Mouse (Mus musculus) heart, postnatal 0 days (tissue): ENCODE results near the gene Camk2d. TPM values are rescaled to one million over a fixed set of nuclear protein-coding genes. Genes with fewer than 3 reads are reported as not detected.
A peak's percentile ranks its signal among the peaks of the same experiment; 100 is the strongest.

Source experiments
- ATAC-seq: fragments of 200-750 bp; cut with Nextera tagmentation; 2 replicates; pipeline ENCODE4 v1.8.0; 2017; ENCODE audit warnings: low read depth, moderate number of reproducible peaks, moderate library complexity; ENCODE audit not compliant: insufficient read depth
- DNase-seq: peaks from one replicate; pipeline ENCODE4 v3.0.0-alpha.2; 2016; ENCODE audit warnings: low spot score
- H3K27ac ChIP-seq: fragments of 300-500 bp; sonication (generic); 2 replicates; pipeline ENCODE4 v1.5.1; 2014; ENCODE audit warnings: low read depth, mild to moderate bottlenecking
- H3K27me3 ChIP-seq: fragments of 300-500 bp; sonication (generic); 2 replicates; pipeline ENCODE4 v1.6.1; 2014; ENCODE audit warnings: low read length, mixed read lengths; ENCODE audit not compliant: control insufficient read depth, insufficient read depth
- H3K36me3 ChIP-seq: fragments of 300-500 bp; sonication (generic); replicated peaks from 2 replicates; pipeline ENCODE4 v1.6.1; 2014; ENCODE audit warnings: low read length, mixed read lengths; ENCODE audit not compliant: control insufficient read depth, insufficient read depth
- H3K4me1 ChIP-seq: fragments of 300-500 bp; sonication (generic); 2 replicates; pipeline ENCODE4 v1.6.1; 2014; ENCODE audit warnings: antibody characterized with exemption; ENCODE audit not compliant: control insufficient read depth, insufficient read depth
- H3K4me2 ChIP-seq: fragments of 300-500 bp; sonication (generic); 2 replicates; pipeline ENCODE4 v1.6.1; 2014; ENCODE audit warnings: low read depth, mild to moderate bottlenecking, low read length, moderate library complexity
- H3K4me3 ChIP-seq: fragments of 300-500 bp; sonication (generic); 2 replicates; pipeline ENCODE4 v1.5.1; 2014; ENCODE audit warnings: low read depth, low read length
- H3K9ac ChIP-seq: fragments of 300-500 bp; sonication (generic); replicated peaks from 2 replicates; pipeline ENCODE4 v1.6.1; 2014; ENCODE audit warnings: low read depth, low read length, mixed read lengths
- H3K9me3 ChIP-seq: fragments of 300-500 bp; sonication (generic); replicated peaks from 2 replicates; pipeline ENCODE4 v1.6.1; 2016; ENCODE audit warnings: low read length; ENCODE audit not compliant: control insufficient read depth
- CTCF ChIP-seq: IDR thresholded peaks from 2 replicates; pipeline ENCODE4 v1.5.1; 2016; ENCODE audit warnings: antibody characterized with exemption, control low read depth, low read depth
- EP300 ChIP-seq: IDR thresholded peaks from 2 replicates; pipeline ENCODE4 v1.6.1; 2016; ENCODE audit warnings: antibody characterized with exemption, low read depth
- WGBS: fragments of 180-500 bp; shearing (Covaris S2); extraction: QIAGEN DNeasy Blood & Tissue Kit; methylation state at CpG from one replicate; pipeline ENCODE4 v1.1.7; 2014; 5-methylcytosine and 5-hydroxymethylcytosine counted together
- polyA plus RNA-seq: library from polyadenylated mRNA; unstranded; fragments of >200 nt; fragmentation: Nextera tagmentation; extraction: Ambion mirVana; gene quantifications from 2 replicates; pipeline ENCODE4 v1.2.1, GENCODE M21; 2015
- total RNA-seq: library from RNA; depleted of rRNA; stranded (reverse); fragments of >200 nt; gene quantifications from 2 replicates; pipeline ENCODE4 v1.2.3, GENCODE M21; 2014; ENCODE audit warnings: low replicate concordance

Gene Camk2d
- total and polyA plus RNA-seq, 2 experiments from 2014 or later = 109 to 191 TPM

DNA sequence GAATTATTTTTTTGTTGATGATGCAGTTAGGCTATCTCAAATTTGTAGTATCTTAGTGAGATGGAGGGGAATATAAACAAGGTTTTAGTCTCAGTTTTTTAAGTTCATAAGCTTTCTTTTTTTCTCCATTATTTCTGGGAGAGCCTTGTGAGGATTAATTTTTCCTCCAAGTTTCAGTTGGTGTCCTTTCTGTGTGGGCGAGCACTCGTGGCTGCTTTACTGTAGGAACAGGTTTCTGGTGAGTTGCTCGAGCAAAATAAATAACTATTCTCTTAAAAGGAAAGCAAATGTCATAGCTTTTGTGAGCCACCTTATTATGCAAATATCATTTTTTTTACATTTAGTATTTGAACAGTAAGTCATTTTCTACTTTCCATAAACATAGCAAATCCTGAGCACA, 74.3 kb downstream of the Camk2d start:
- Histone ChIP-seq H3K27ac (no peak overlapping the region), H3K36me3 (no peaks in the 10 kb centered on the region), H3K4me2 (no peak overlapping the region), H3K4me3 (no peak overlapping the region), H3K9me3 (no peaks in the 10 kb centered on the region), H3K9ac (no peak overlapping the region), H3K4me1 (peaks cover 41% of the 10 kb centered on the region), H3K27me3 (no peaks in the 10 kb centered on the region)
- ATAC-seq = no peak
- no peak for DNase-seq
- WGBS = 81% methylated on average over 3 of the region's 3 CpGs
- TF ChIP-seq EP300 (no peak), CTCF (no peak)

DNA sequence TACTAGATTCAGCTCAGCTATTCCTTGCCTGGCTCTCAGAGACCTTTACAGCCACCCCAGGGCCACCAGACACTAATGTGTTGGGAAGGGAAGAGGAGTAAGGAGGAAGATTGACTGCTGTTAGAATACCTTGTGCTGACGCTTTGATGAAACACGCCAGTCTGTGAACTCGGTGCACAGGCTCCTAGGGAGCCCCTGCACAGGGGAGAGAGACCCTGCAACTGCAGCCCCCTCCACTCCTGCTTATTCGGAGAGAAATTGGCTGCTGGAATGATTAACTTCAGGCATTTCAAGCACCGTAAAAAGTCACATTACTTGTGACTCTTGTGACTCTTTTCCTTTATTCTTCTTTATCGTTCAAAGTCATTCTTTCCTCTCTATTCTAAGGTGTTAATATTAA, 75.2 kb downstream of the Camk2d start:
- no peak overlapping the region for H3K4me2 ChIP-seq
- peak overlapping the region; percentile 22; the same call in 1 of the 2 replicates for H3K27ac ChIP-seq
- no peaks in the 10 kb centered on the region for H3K27me3 ChIP-seq
- ATAC-seq (no peak), DNase-seq (no peak)
- H3K9ac ChIP-seq = no peak overlapping the region
- no peaks in the 10 kb centered on the region for H3K36me3 ChIP-seq
- H3K4me3 ChIP-seq = no peak overlapping the region
- peaks cover 40% of the 10 kb centered on the region for H3K4me1 ChIP-seq
- H3K9me3 ChIP-seq = no peaks in the 10 kb centered on the region
- TF ChIP-seq EP300 (no peak), CTCF (no peak)
- WGBS = 62% methylated on average over 6 of the region's 6 CpGs

DNA sequence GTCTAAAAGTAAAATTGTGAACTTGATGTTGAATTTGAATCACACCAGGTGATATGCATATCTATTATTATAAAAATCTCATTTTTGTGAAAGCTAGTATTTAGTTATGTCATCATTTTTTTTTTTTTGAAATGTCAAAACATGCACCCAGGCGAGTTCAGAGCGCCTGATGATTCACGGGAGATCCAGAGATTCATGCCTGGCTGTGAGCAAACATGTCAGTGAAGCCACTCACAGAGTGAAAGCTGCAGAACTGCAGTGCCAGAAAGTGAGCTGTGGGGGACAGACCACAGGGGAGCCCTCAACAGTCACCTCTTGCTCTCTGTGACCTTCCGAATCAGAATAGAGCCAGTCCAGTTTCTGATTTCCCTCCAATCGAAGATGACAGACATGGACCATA, 84.9 kb downstream of the Camk2d start:
- ATAC-seq (no peak), DNase-seq (no peak)
- Histone ChIP-seq H3K36me3 (no peaks in the 10 kb centered on the region), H3K27me3 (no peaks in the 10 kb centered on the region), H3K4me3 (no peak overlapping the region), H3K4me1 (peaks cover 20% of the 10 kb centered on the region), H3K27ac (no peak overlapping the region), H3K9me3 (no peaks in the 10 kb centered on the region), H3K4me2 (no peak overlapping the region), H3K9ac (no peak overlapping the region)
- 72% methylated on average over 5 of the region's 5 CpGs for WGBS
- TF ChIP-seq CTCF (no peak), EP300 (no peak)

DNA sequence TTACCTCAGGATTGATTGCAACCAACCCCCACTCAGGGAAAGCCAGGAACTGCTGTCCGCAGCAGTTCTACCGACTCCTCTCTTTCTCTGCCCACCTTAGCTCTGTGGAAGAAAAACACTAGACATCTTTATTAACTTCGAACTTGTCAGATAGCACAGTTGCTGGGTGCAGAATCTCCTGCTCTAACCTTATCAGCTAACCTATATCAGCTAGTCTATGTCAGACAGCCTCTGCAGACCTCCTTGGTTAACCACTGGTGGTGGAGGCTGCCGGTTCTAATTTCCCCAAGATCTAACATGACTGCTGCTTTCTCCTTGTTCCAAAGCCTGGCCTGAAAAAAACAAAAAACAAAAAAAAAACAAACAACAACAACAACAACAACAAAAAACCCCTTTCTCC, 85.9 kb downstream of the Camk2d start:
- Histone ChIP-seq H3K9ac (no peak overlapping the region), H3K4me2 (peak overlapping the region; percentile 26; the same call in 1 of the 2 replicates), H3K36me3 (no peaks in the 10 kb centered on the region), H3K4me3 (no peak overlapping the region), H3K27ac (peak overlapping the region; percentile 69), H3K27me3 (no peaks in the 10 kb centered on the region), H3K4me1 (peaks cover 21% of the 10 kb centered on the region), H3K9me3 (no peaks in the 10 kb centered on the region)
- TF ChIP-seq CTCF (no peak), EP300 (no peak)
- DNase-seq = no peak
- WGBS = 42% methylated on average over 4 of the region's 4 CpGs
- no peak for ATAC-seq

DNA sequence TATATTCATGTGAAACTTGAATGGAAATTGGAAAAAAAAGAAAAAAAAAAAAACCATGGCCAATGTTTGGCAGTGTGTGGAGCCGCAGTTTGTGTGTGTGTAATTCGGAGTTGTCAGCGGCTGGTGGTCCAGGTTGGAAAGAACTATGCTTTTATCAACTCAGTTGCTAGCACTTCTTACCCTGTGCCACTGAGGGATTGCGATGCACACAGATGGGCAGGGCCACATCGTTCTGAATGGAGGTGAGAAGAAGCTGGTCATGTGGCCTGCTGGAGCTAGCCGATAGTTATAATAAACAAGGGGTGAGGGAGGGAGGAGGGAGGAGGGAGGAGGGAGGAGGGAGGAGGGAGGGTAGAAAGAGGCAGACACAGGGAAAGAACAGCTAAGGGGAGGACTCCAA, 89.3 kb downstream of the Camk2d start:
- ATAC-seq (no peak), DNase-seq (no peak)
- H3K4me3 ChIP-seq = no peak overlapping the region
- no peak overlapping the region for H3K9ac ChIP-seq
- TF ChIP-seq EP300 (no peak), CTCF (no peak)
- 0 out of 2 replicates have a peak overlapping the region, but pooled peaks have one; percentile 30 for H3K27ac ChIP-seq
- H3K27me3 ChIP-seq = no peaks in the 10 kb centered on the region
- WGBS = 62% methylated on average over 6 of the region's 6 CpGs
- H3K9me3 ChIP-seq = no peaks in the 10 kb centered on the region
- H3K4me1 ChIP-seq = peaks cover 24% of the 10 kb centered on the region
- no peaks in the 10 kb centered on the region for H3K36me3 ChIP-seq
- H3K4me2 ChIP-seq = no peak overlapping the region

DNA sequence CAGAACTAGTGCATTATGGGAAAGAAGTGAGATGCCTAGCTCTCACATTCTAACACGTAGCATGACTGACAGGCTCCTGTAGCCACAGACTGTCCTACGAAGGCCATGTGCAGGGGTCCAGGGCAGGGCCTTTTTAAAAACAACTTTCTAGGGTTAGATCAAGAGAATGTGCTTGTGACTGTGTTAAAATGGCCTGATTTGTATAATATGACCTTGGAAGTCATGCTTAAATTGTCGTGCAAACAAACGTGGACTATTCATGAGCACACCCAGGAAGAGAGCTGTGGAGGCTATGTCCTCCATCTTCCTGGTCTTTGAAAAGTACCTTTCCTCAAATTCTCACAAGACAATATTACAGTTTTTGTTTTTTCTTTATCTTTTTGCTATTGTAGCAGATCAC, 91.0 kb downstream of the Camk2d start:
- TF ChIP-seq CTCF (no peak), EP300 (no peak)
- no peak overlapping the region for H3K9ac ChIP-seq
- no peak for DNase-seq
- H3K27me3 ChIP-seq = no peaks in the 10 kb centered on the region
- H3K4me1 ChIP-seq = peaks cover 17% of the 10 kb centered on the region
- H3K9me3 ChIP-seq = no peaks in the 10 kb centered on the region
- WGBS = 60% methylated on average over 4 of the region's 4 CpGs
- H3K4me3 ChIP-seq = no peak overlapping the region
- no peaks in the 10 kb centered on the region for H3K36me3 ChIP-seq
- no peak overlapping the region for H3K27ac ChIP-seq
- H3K4me2 ChIP-seq = no peak overlapping the region
- ATAC-seq = no peak
